Mouse (Mus musculus) megakaryocyte, adult 5-6 weeks (primary cell): ENCODE measurements around the gene Nipsnap1. TPM values are rescaled to one million over a fixed set of nuclear protein-coding genes. Genes with fewer than 3 reads are reported as not detected.
A peak's percentile ranks its signal among the peaks of the same experiment; 100 is the strongest.

Experiments
- ATAC-seq: 2 replicates; pipeline ENCODE4 v1.8.0; 2016; ENCODE audit warnings: mild to moderate bottlenecking, inconsistent platforms; ENCODE audit not compliant: poor library complexity, severe bottlenecking
- total RNA-seq, 2 experiments: library from RNA; stranded (forward) in 1 of 2; stranded (reverse) in 1 of 2; fragments of 153-499, 151-499 nt in 1 of 2; fragments of 221-1000, 200-1000 nt in 1 of 2; gene quantifications; 2 replicates each; pipeline versions ENCODE4 v1.2.3 to v1.2.4; 2015 to 2017

Gene Nipsnap1
- total RNA-seq (2015) (1.8 and 3.1 TPM in 2 replicates), total RNA-seq (2017) (3.9 and 5.9 TPM in 2 replicates)

- ATAC-seq: peak; percentile 99
These were observed at the start of gene Nipsnap1 for GRCm38 (mm10) chr11:4873755-4874475. Nipsnap1 (plus strand) TSS chr11:4873951.

- ATAC-seq: no peak
These were observed 47.5 kb upstream of the Nipsnap1 start for GRCm38 (mm10) chr11:4826152-4826778.

GRCm38 (mm10) chr11:4827340-4827739, 46.4 kb upstream of the Nipsnap1 start:
- no peak for ATAC-seq

GRCm38 (mm10) chr11:4827916-4828315, 45.8 kb upstream of the Nipsnap1 start:
- ATAC-seq: no peak

GRCm38 (mm10) chr11:4831066-4831465, 42.7 kb upstream of the Nipsnap1 start:
- no peak for ATAC-seq

GRCm38 (mm10) chr11:4833295-4833939, 40.3 kb upstream of the Nipsnap1 start:
- ATAC-seq: no peak

- no peak for ATAC-seq
These were observed 38.3 kb upstream of the Nipsnap1 start for GRCm38 (mm10) chr11:4835436-4835835.

- peak; percentile 71 for ATAC-seq
These were observed 37.0 kb upstream of the Nipsnap1 start for GRCm38 (mm10) chr11:4836755-4837154.

- ATAC-seq: no peak
These were observed 36.4 kb upstream of the Nipsnap1 start for GRCm38 (mm10) chr11:4837342-4837741.

- ATAC-seq: no peak
These were observed 35.5 kb upstream of the Nipsnap1 start for GRCm38 (mm10) chr11:4838235-4838634.

GRCm38 (mm10) chr11:4840942-4841526, 32.7 kb upstream of the Nipsnap1 start:
- no peak for ATAC-seq

- peak; percentile 28 for ATAC-seq
These were observed 25.1 kb upstream of the Nipsnap1 start for GRCm38 (mm10) chr11:4848483-4849248.

GRCm38 (mm10) chr11:4849258-4849943, 24.4 kb upstream of the Nipsnap1 start, which contains the start of gene Nf2:
Nf2 (minus strand) TSS chr11:4849536.
- ATAC-seq: peak; percentile 98

GRCm38 (mm10) chr11:4850404-4850803, 23.3 kb upstream of the Nipsnap1 start:
- ATAC-seq: no peak

- no peak for ATAC-seq
These were observed 20.7 kb upstream of the Nipsnap1 start for GRCm38 (mm10) chr11:4853021-4853420.

- ATAC-seq: no peak
These were observed 19.6 kb upstream of the Nipsnap1 start for GRCm38 (mm10) chr11:4854181-4854580.

GRCm38 (mm10) chr11:4858416-4858815, 15.3 kb upstream of the Nipsnap1 start:
- no peak for ATAC-seq

GRCm38 (mm10) chr11:4860986-4861385, 12.8 kb upstream of the Nipsnap1 start:
- ATAC-seq: no peak

GRCm38 (mm10) chr11:4861816-4862604, 11.7 kb upstream of the Nipsnap1 start:
- no peak for ATAC-seq
